Mouse (Mus musculus): ENCODE data around the gene Olfr538.
"Not testable (repeated sequence)": the region's sequence is repeated elsewhere in the genome, so short reads cannot be mapped to it uniquely, and the experiment has no call there.

Olfr538 gene

DNA sequence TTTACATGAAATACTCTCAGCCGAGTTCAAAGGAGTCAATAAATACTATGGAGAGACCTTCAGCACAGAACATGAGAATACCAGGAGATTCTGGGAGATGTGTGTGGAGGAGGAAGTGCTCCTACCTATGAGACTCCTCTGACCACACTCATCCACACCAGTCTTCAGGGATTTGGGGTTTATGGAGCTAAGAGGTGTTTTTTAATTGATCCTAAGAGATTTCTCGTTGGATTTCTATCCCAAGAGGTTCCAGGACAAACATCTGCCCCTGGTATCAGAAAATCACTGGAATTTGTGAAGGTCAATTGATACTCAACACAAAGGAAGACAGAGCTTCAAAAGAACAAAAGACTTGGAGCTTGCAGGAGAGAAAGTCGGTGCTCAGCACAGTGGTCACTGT lies at the start of gene Olfr538:
Gene Olfr538 (plus strand): TSS at position 301 of the 400 bp plus-strand sequence.
- no peak for DNase-seq

GRCm38 (mm10) chr7:140539746-140540145 lies 27.9 kb upstream of the Olfr538 start:
- no peak for DNase-seq

GRCm38 (mm10) chr7:140600969-140601368 lies 33.3 kb downstream of the Olfr538 start, which contains the start of gene Olfr46:
TSS of gene Olfr46 (plus strand) at chr7:140601269.
- DNase-seq = not testable (repeated sequence)

Data from right cerebral cortex, postnatal 14 days (tissue).